Mouse (Mus musculus) Muller cell, postnatal 12 days (primary cell): ENCODE data around the gene Ctnnb1.

Experiments
- DNase-seq: peaks from one replicate; pipeline ENCODE4 v3.0.0-alpha.2; 2015; ENCODE audit errors: inconsistent ontology term

Ctnnb1 gene

GRCm38 (mm10) chr9:120961969-120962700 lies 33.1 kb downstream of the Ctnnb1 start:
- no peak for DNase-seq

- no peak for DNase-seq
Observed at GRCm38 (mm10) chr9:120963104-120963503, 34.1 kb downstream of the Ctnnb1 start.

GRCm38 (mm10) chr9:120963720-120964119 lies 34.7 kb downstream of the Ctnnb1 start:
- peak; percentile 55 for DNase-seq

GRCm38 (mm10) chr9:120964224-120964623 lies 35.2 kb downstream of the Ctnnb1 start:
- DNase-seq: no peak

GRCm38 (mm10) chr9:120965007-120965406 lies 36.0 kb downstream of the Ctnnb1 start:
- peak; percentile 40 for DNase-seq

GRCm38 (mm10) chr9:120973026-120973515 lies 44.1 kb downstream of the Ctnnb1 start:
- no peak for DNase-seq

GRCm38 (mm10) chr9:120974209-120974608 lies 45.2 kb downstream of the Ctnnb1 start:
- DNase-seq: no peak

GRCm38 (mm10) chr9:120976158-120976557 lies 47.1 kb downstream of the Ctnnb1 start:
- peak; percentile 45 for DNase-seq

- no peak for DNase-seq
Observed at GRCm38 (mm10) chr9:120976856-120977255, 47.8 kb downstream of the Ctnnb1 start.

GRCm38 (mm10) chr9:120981777-120982176 lies 52.8 kb downstream of the Ctnnb1 start:
- DNase-seq: no peak

GRCm38 (mm10) chr9:120983849-120984248 lies 54.8 kb downstream of the Ctnnb1 start:
- DNase-seq: no peak

- DNase-seq: no peak
Observed at GRCm38 (mm10) chr9:120984509-120984908, 55.5 kb downstream of the Ctnnb1 start.

- no peak for DNase-seq
Observed at GRCm38 (mm10) chr9:120985009-120985408, 56.0 kb downstream of the Ctnnb1 start.

- DNase-seq: no peak
Observed at GRCm38 (mm10) chr9:120985524-120985923, 56.5 kb downstream of the Ctnnb1 start.

- no peak for DNase-seq
Observed at GRCm38 (mm10) chr9:120986255-120986654, 57.2 kb downstream of the Ctnnb1 start.

- DNase-seq: no peak
Observed at GRCm38 (mm10) chr9:120986994-120987393, 58.0 kb downstream of the Ctnnb1 start.

- no peak for DNase-seq
Observed at GRCm38 (mm10) chr9:120988088-120988487, 59.1 kb downstream of the Ctnnb1 start.

- DNase-seq: peak; percentile 51
Observed at GRCm38 (mm10) chr9:120989806-120990700, 61.0 kb downstream of the Ctnnb1 start.

- DNase-seq: no peak
Observed at GRCm38 (mm10) chr9:120991801-120992200, 62.8 kb downstream of the Ctnnb1 start.

GRCm38 (mm10) chr9:120993004-120993403 lies 64.0 kb downstream of the Ctnnb1 start:
- no peak for DNase-seq

- DNase-seq: no peak
Observed at GRCm38 (mm10) chr9:120994223-120995155, 65.5 kb downstream of the Ctnnb1 start.
